Mouse (Mus musculus): ENCODE data around the gene Ints1. TPM values are rescaled to one million over a fixed set of nuclear protein-coding genes. Genes with fewer than 3 reads are reported as not detected.

Ints1 gene
- polyA plus RNA-seq, 1 experiment from 2014 or later = 33.2 TPM

- WGBS = 85% methylated on average over 3 of the region's 3 CpGs
- no peak for ATAC-seq
- H3K4me3 ChIP-seq (ENCODE audit: low read depth, low read length) = no peak overlapping the region
- H3K4me1 ChIP-seq (ENCODE audit: control insufficient read depth, insufficient read depth, low read length) = peaks cover 31% of the 10 kb centered on the region
- peak overlapping the region; percentile 77; the same call in 1 of the 2 replicates for H3K4me2 ChIP-seq (ENCODE audit: low read length)
- H3K36me3 ChIP-seq (ENCODE audit: control insufficient read depth, insufficient read depth, low read length) = no peaks in the 10 kb centered on the region
- no peaks in the 10 kb centered on the region for H3K9me3 ChIP-seq (replicated peaks; ENCODE audit: control insufficient read depth, low read length, poor library complexity, severe bottlenecking)
- H3K27me3 ChIP-seq (ENCODE audit: control insufficient read depth, insufficient read depth, low read depth, low read length) = no peaks in the 10 kb centered on the region
- no peak overlapping the region for H3K27ac ChIP-seq (ENCODE audit: low read length)
- no peak overlapping the region for H3K9ac ChIP-seq (ENCODE audit: low read depth, low read length)
Observed at GRCm38 (mm10) chr5:139734016-139734415, 41.5 kb downstream of the Ints1 start.

- Histone ChIP-seq H3K36me3 (ENCODE audit: control insufficient read depth, insufficient read depth, low read length) (no peaks in the 10 kb centered on the region), H3K9ac (ENCODE audit: low read depth, low read length) (no peak overlapping the region), H3K4me2 (ENCODE audit: low read length) (no peak overlapping the region), H3K27ac (ENCODE audit: low read length) (no peak overlapping the region), H3K27me3 (ENCODE audit: control insufficient read depth, insufficient read depth, low read depth, low read length) (no peaks in the 10 kb centered on the region), H3K9me3 (replicated peaks; ENCODE audit: control insufficient read depth, low read length, poor library complexity, severe bottlenecking) (no peaks in the 10 kb centered on the region), H3K4me3 (ENCODE audit: low read depth, low read length) (no peak overlapping the region), H3K4me1 (ENCODE audit: control insufficient read depth, insufficient read depth, low read length) (peaks cover 31% of the 10 kb centered on the region)
- ATAC-seq = no peak
- WGBS = 81% methylated on average over 11 of the region's 11 CpGs
Observed at GRCm38 (mm10) chr5:139732634-139733107, 42.8 kb downstream of the Ints1 start.

- Histone ChIP-seq H3K36me3 (ENCODE audit: control insufficient read depth, insufficient read depth, low read length) (no peaks in the 10 kb centered on the region), H3K27ac (ENCODE audit: low read length) (no peak overlapping the region), H3K4me3 (ENCODE audit: low read depth, low read length) (no peak overlapping the region), H3K4me2 (ENCODE audit: low read length) (no peak overlapping the region), H3K27me3 (ENCODE audit: control insufficient read depth, insufficient read depth, low read depth, low read length) (no peaks in the 10 kb centered on the region), H3K9ac (ENCODE audit: low read depth, low read length) (no peak overlapping the region; the same call in 1 of the 2 replicates), H3K9me3 (replicated peaks; ENCODE audit: control insufficient read depth, low read length, poor library complexity, severe bottlenecking) (no peaks in the 10 kb centered on the region), H3K4me1 (ENCODE audit: control insufficient read depth, insufficient read depth, low read length) (peaks cover 31% of the 10 kb centered on the region)
- WGBS = 58% methylated on average over 8 of the region's 8 CpGs
- ATAC-seq = no peak
Observed at GRCm38 (mm10) chr5:139730712-139731486, 44.6 kb downstream of the Ints1 start.

- no peak overlapping the region for H3K9ac ChIP-seq (ENCODE audit: low read depth, low read length)
- no peak for ATAC-seq
- no peaks in the 10 kb centered on the region for H3K27me3 ChIP-seq (ENCODE audit: control insufficient read depth, insufficient read depth, low read depth, low read length)
- H3K27ac ChIP-seq (ENCODE audit: low read length) = no peak overlapping the region
- no peaks in the 10 kb centered on the region for H3K9me3 ChIP-seq (replicated peaks; ENCODE audit: control insufficient read depth, low read length, poor library complexity, severe bottlenecking)
- no peak overlapping the region for H3K4me3 ChIP-seq (ENCODE audit: low read depth, low read length)
- no peak overlapping the region for H3K4me2 ChIP-seq (ENCODE audit: low read length)
- peaks cover 10% of the 10 kb centered on the region; the same call in 1 of the 2 replicates for H3K4me1 ChIP-seq (ENCODE audit: control insufficient read depth, insufficient read depth, low read length)
- H3K36me3 ChIP-seq (ENCODE audit: control insufficient read depth, insufficient read depth, low read length) = no peaks in the 10 kb centered on the region
- WGBS = 91% methylated on average over 11 of the region's 11 CpGs
Observed at GRCm38 (mm10) chr5:139727261-139727660, 48.2 kb downstream of the Ints1 start.

GRCm38 (mm10) chr5:139726186-139726585 is 49.3 kb downstream of the Ints1 start:
- Histone ChIP-seq H3K27me3 (ENCODE audit: control insufficient read depth, insufficient read depth, low read depth, low read length) (no peaks in the 10 kb centered on the region), H3K27ac (ENCODE audit: low read length) (no peak overlapping the region), H3K4me1 (ENCODE audit: control insufficient read depth, insufficient read depth, low read length) (peaks cover 7% of the 10 kb centered on the region; the same call in 1 of the 2 replicates), H3K4me2 (ENCODE audit: low read length) (no peak overlapping the region), H3K9me3 (replicated peaks; ENCODE audit: control insufficient read depth, low read length, poor library complexity, severe bottlenecking) (no peaks in the 10 kb centered on the region), H3K36me3 (ENCODE audit: control insufficient read depth, insufficient read depth, low read length) (peaks cover 3% of the 10 kb centered on the region; the same call in 1 of the 2 replicates), H3K4me3 (ENCODE audit: low read depth, low read length) (no peak overlapping the region), H3K9ac (ENCODE audit: low read depth, low read length) (no peak overlapping the region)
- 89% methylated on average over 3 of the region's 3 CpGs for whole genome bisulfite sequencing
- ATAC-seq = no peak

- no peak for ATAC-seq
- Histone ChIP-seq H3K4me1 (ENCODE audit: control insufficient read depth, insufficient read depth, low read length) (no peaks in the 10 kb centered on the region), H3K4me3 (ENCODE audit: low read depth, low read length) (no peak overlapping the region), H3K27me3 (ENCODE audit: control insufficient read depth, insufficient read depth, low read depth, low read length) (no peaks in the 10 kb centered on the region), H3K36me3 (ENCODE audit: control insufficient read depth, insufficient read depth, low read length) (peaks cover 3% of the 10 kb centered on the region; the same call in 1 of the 2 replicates), H3K9ac (ENCODE audit: low read depth, low read length) (no peak overlapping the region), H3K27ac (ENCODE audit: low read length) (no peak overlapping the region), H3K9me3 (replicated peaks; ENCODE audit: control insufficient read depth, low read length, poor library complexity, severe bottlenecking) (no peaks in the 10 kb centered on the region), H3K4me2 (ENCODE audit: low read length) (no peak overlapping the region)
- WGBS = 61% methylated on average over 10 of the region's 10 CpGs
Observed at GRCm38 (mm10) chr5:139724336-139725116, 50.9 kb downstream of the Ints1 start.

- no peak overlapping the region for H3K9ac ChIP-seq (ENCODE audit: low read depth, low read length)
- 81% methylated on average over 9 of the region's 9 CpGs for WGBS
- H3K9me3 ChIP-seq (replicated peaks; ENCODE audit: control insufficient read depth, low read length, poor library complexity, severe bottlenecking) = no peaks in the 10 kb centered on the region
- no peak overlapping the region for H3K4me3 ChIP-seq (ENCODE audit: low read depth, low read length)
- ATAC-seq = no peak
- H3K4me1 ChIP-seq (ENCODE audit: control insufficient read depth, insufficient read depth, low read length) = peaks cover 3% of the 10 kb centered on the region; the same call in 1 of the 2 replicates
- H3K27ac ChIP-seq (ENCODE audit: low read length) = no peak overlapping the region
- H3K27me3 ChIP-seq (ENCODE audit: control insufficient read depth, insufficient read depth, low read depth, low read length) = no peaks in the 10 kb centered on the region
- H3K4me2 ChIP-seq (ENCODE audit: low read length) = no peak overlapping the region
- H3K36me3 ChIP-seq (ENCODE audit: control insufficient read depth, insufficient read depth, low read length) = peaks cover 3% of the 10 kb centered on the region; the same call in 1 of the 2 replicates
Observed at GRCm38 (mm10) chr5:139723113-139723512, 52.4 kb downstream of the Ints1 start.

- H3K36me3 ChIP-seq (ENCODE audit: control insufficient read depth, insufficient read depth, low read length) = peaks cover 3% of the 10 kb centered on the region; the same call in 1 of the 2 replicates
- WGBS = 73% methylated on average over 6 of the region's 6 CpGs
- no peaks in the 10 kb centered on the region for H3K9me3 ChIP-seq (replicated peaks; ENCODE audit: control insufficient read depth, low read length, poor library complexity, severe bottlenecking)
- H3K9ac ChIP-seq (ENCODE audit: low read depth, low read length) = no peak overlapping the region
- no peak overlapping the region for H3K27ac ChIP-seq (ENCODE audit: low read length)
- no peak for ATAC-seq
- no peaks in the 10 kb centered on the region for H3K27me3 ChIP-seq (ENCODE audit: control insufficient read depth, insufficient read depth, low read depth, low read length)
- H3K4me3 ChIP-seq (ENCODE audit: low read depth, low read length) = no peak overlapping the region
- peaks cover 3% of the 10 kb centered on the region; the same call in 1 of the 2 replicates for H3K4me1 ChIP-seq (ENCODE audit: control insufficient read depth, insufficient read depth, low read length)
- H3K4me2 ChIP-seq (ENCODE audit: low read length) = no peak overlapping the region
Observed at GRCm38 (mm10) chr5:139722709-139723108, 52.8 kb downstream of the Ints1 start.

Measured in midbrain, embryonic 16.5 days (tissue).